Mouse (Mus musculus) megakaryocyte, adult 5-6 weeks (primary cell): ENCODE results near the gene Gm20388. TPM values are rescaled to one million over a fixed set of nuclear protein-coding genes. Genes with fewer than 3 reads are reported as not detected.

Experiments used
- ATAC-seq: 2 replicates; pipeline ENCODE4 v1.8.0; 2016; ENCODE audit warnings: mild to moderate bottlenecking, inconsistent platforms; ENCODE audit not compliant: poor library complexity, severe bottlenecking
- total RNA-seq, 2 experiments: library from RNA; stranded (forward) in 1 of 2; stranded (reverse) in 1 of 2; fragments of 153-499, 151-499 nt in 1 of 2; fragments of 221-1000, 200-1000 nt in 1 of 2; gene quantifications; 2 replicates each; pipeline versions ENCODE4 v1.2.3 to v1.2.4; 2015 to 2017

Gene Gm20388
- total RNA-seq, 2 experiments from 2014 or later: 7.6 to 15.5 TPM

- ATAC-seq: peak; percentile 97
Observed at GRCm38 (mm10) chr8:120300601-120301141, 390.0 kb downstream of the Gm20388 start.

GRCm38 (mm10) chr8:120302941-120303675 is 392.5 kb downstream of the Gm20388 start:
- no peak for ATAC-seq

GRCm38 (mm10) chr8:120304097-120304496 is 393.5 kb downstream of the Gm20388 start:
- no peak for ATAC-seq

- no peak for ATAC-seq
Observed at GRCm38 (mm10) chr8:120305800-120306385, 395.3 kb downstream of the Gm20388 start.

- peak; percentile 30 for ATAC-seq
Observed at GRCm38 (mm10) chr8:120307103-120307502, 396.5 kb downstream of the Gm20388 start.

GRCm38 (mm10) chr8:120307528-120307927 is 396.9 kb downstream of the Gm20388 start:
- no peak for ATAC-seq

GRCm38 (mm10) chr8:120308131-120308530 is 397.5 kb downstream of the Gm20388 start:
- ATAC-seq: no peak

GRCm38 (mm10) chr8:120308553-120308952 is 397.9 kb downstream of the Gm20388 start:
- ATAC-seq: no peak

GRCm38 (mm10) chr8:120309326-120309725 is 398.7 kb downstream of the Gm20388 start:
- no peak for ATAC-seq

- no peak for ATAC-seq
Observed at GRCm38 (mm10) chr8:120310063-120310462, 399.4 kb downstream of the Gm20388 start.

GRCm38 (mm10) chr8:120312452-120312851 is 401.8 kb downstream of the Gm20388 start:
- peak; percentile 70 for ATAC-seq

GRCm38 (mm10) chr8:120313674-120314073 is 403.0 kb downstream of the Gm20388 start:
- ATAC-seq: no peak

- ATAC-seq: no peak
Observed at GRCm38 (mm10) chr8:120314932-120315331, 404.3 kb downstream of the Gm20388 start.

- no peak for ATAC-seq
Observed at GRCm38 (mm10) chr8:120315644-120316043, 405.0 kb downstream of the Gm20388 start.

- ATAC-seq: no peak
Observed at GRCm38 (mm10) chr8:120316707-120317106, 406.1 kb downstream of the Gm20388 start.

GRCm38 (mm10) chr8:120317118-120317824 is 406.6 kb downstream of the Gm20388 start:
- ATAC-seq: no peak

GRCm38 (mm10) chr8:120318476-120318991 is 407.9 kb downstream of the Gm20388 start:
- ATAC-seq: no peak

GRCm38 (mm10) chr8:120319449-120319848 is 408.8 kb downstream of the Gm20388 start:
- ATAC-seq: peak; percentile 88

- ATAC-seq: no peak
Observed at GRCm38 (mm10) chr8:120320146-120320545, 409.5 kb downstream of the Gm20388 start.

- ATAC-seq: no peak
Observed at GRCm38 (mm10) chr8:120321724-120322123, 411.1 kb downstream of the Gm20388 start.

- ATAC-seq: peak; percentile 64
Observed at GRCm38 (mm10) chr8:120322956-120323448, 412.4 kb downstream of the Gm20388 start.
